Mouse (Mus musculus) hindbrain, embryonic 10.5 days (tissue): ENCODE measurements at regions not wholly inside any gene's neighbourhood (a gene's known extent, or its start where the extent isn't known, plus 50 kb on each side); places are given as distances from the start of the nearest gene placed in this dataset.
A peak's percentile ranks its signal among the peaks of the same experiment; 100 is the strongest.

ENCODE experiments used
- DNase-seq: peaks from one replicate; pipeline ENCODE4 v3.0.0-alpha.2; 2017; ENCODE audit warnings: low spot score
- H3K27ac ChIP-seq: fragments of 300-500 bp; sonication (generic); 2 replicates; pipeline ENCODE4 v1.5.1; 2016; ENCODE audit warnings: mild to moderate bottlenecking, moderate library complexity
- H3K27me3 ChIP-seq: fragments of 300-500 bp; sonication (generic); 2 replicates; pipeline ENCODE4 v1.6.1; 2016; ENCODE audit warnings: mild to moderate bottlenecking; ENCODE audit not compliant: poor library complexity, insufficient read depth, severe bottlenecking
- H3K36me3 ChIP-seq: fragments of 300-500 bp; sonication (generic); 2 replicates; pipeline ENCODE4 v1.6.1; 2016; ENCODE audit warnings: mild to moderate bottlenecking, moderate library complexity
- H3K4me1 ChIP-seq: fragments of 300-500 bp; sonication (generic); replicated peaks from 2 replicates; pipeline ENCODE4 v1.6.1; 2016; ENCODE audit warnings: mild to moderate bottlenecking
- H3K4me3 ChIP-seq: fragments of 300-500 bp; sonication (generic); 2 replicates; pipeline ENCODE4 v1.5.1; 2016; ENCODE audit warnings: mild to moderate bottlenecking, moderate library complexity
- H3K9me3 ChIP-seq: fragments of 300-500 bp; sonication (generic); 2 replicates; pipeline ENCODE4 v1.6.1; 2016; ENCODE audit warnings: mild to moderate bottlenecking, moderate library complexity
- WGBS: fragments of 180-500 bp; shearing (Covaris S2); methylation state at CpG from one replicate; pipeline ENCODE4 v1.1.7; 2016; 5-methylcytosine and 5-hydroxymethylcytosine counted together

DNA sequence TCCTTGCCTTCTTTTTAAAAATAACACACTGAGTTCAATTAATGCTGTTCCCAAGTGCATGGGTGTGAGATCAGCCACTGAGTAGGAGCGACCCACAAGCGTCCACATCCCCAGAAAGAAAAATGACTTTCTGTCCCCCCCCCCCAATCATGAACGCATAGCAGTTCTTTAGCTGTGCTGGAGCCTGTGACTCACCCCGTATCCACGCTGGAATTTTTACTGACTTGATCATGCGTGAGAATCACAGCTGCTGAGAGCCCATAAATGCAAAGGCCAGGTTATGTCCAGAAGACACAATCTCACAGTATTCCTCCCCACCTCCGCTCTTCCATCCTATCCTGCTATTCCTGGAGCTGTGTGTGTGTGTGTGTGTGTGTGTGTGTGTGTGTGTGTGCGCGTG lies 53.3 kb downstream of the Fos start:
- peaks cover 34% of the 10 kb centered on the region for H3K4me1 ChIP-seq
- no peaks in the 10 kb centered on the region; the same call in 1 of the 2 replicates for H3K27me3 ChIP-seq
- H3K27ac ChIP-seq = no peak overlapping the region
- 91% methylated on average over 9 of the region's 9 CpGs for WGBS
- H3K36me3 ChIP-seq = no peaks in the 10 kb centered on the region
- H3K4me3 ChIP-seq = no peak overlapping the region
- H3K9me3 ChIP-seq = no peaks in the 10 kb centered on the region
- no peak for DNase-seq

DNA sequence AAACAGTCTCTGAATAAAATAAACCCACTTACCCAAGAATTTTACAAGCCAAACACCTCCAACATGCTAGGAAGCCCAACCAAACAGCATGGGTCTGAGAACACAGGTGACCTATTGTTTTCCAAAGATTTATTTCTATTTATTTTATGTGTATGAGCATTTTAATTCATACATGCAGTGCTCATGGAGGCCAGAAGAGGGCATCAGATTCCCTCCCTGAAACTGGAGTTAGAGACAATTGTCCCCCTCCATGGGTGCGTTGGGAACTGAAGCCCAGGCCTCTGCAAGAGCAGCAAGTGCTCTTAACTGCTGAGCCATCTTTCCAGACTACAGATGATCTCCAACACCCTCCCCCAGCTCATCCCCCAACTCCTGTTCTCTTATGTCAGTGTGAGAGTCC lies 57.9 kb downstream of the Fos start:
- Histone ChIP-seq H3K36me3 (no peaks in the 10 kb centered on the region), H3K4me3 (no peak overlapping the region), H3K27me3 (no peaks in the 10 kb centered on the region), H3K9me3 (no peaks in the 10 kb centered on the region), H3K4me1 (no peaks in the 10 kb centered on the region), H3K27ac (no peak overlapping the region)
- WGBS = 79% methylated on average over 1 of the region's 1 CpGs
- no peak for DNase-seq

DNA sequence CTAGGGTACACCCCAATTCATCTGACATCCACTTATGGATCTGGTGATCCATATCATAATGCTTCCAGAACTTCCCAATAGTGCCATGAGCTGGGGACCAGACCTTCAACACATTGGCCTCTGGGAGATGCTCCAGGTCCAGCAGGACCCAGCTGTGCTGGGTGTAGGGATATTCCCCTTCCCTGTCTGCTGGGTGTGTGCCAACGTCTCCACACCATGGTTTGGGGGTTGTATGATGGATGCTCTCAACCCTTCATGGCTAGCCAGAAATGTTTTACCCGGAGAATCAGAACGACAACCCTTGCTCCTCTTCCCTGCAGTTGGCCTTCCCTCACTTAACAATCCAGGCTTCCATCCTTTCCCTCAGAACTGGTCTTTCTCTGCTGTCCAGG lies 58.5 kb downstream of the Fos start:
- DNase-seq = no peak
- H3K4me1 ChIP-seq = no peaks in the 10 kb centered on the region
- H3K27me3 ChIP-seq = no peaks in the 10 kb centered on the region
- H3K27ac ChIP-seq = no peak overlapping the region
- 93% methylated on average over 3 of the region's 3 CpGs for WGBS
- H3K4me3 ChIP-seq = no peak overlapping the region
- H3K36me3 ChIP-seq = no peaks in the 10 kb centered on the region
- H3K9me3 ChIP-seq = no peaks in the 10 kb centered on the region

DNA sequence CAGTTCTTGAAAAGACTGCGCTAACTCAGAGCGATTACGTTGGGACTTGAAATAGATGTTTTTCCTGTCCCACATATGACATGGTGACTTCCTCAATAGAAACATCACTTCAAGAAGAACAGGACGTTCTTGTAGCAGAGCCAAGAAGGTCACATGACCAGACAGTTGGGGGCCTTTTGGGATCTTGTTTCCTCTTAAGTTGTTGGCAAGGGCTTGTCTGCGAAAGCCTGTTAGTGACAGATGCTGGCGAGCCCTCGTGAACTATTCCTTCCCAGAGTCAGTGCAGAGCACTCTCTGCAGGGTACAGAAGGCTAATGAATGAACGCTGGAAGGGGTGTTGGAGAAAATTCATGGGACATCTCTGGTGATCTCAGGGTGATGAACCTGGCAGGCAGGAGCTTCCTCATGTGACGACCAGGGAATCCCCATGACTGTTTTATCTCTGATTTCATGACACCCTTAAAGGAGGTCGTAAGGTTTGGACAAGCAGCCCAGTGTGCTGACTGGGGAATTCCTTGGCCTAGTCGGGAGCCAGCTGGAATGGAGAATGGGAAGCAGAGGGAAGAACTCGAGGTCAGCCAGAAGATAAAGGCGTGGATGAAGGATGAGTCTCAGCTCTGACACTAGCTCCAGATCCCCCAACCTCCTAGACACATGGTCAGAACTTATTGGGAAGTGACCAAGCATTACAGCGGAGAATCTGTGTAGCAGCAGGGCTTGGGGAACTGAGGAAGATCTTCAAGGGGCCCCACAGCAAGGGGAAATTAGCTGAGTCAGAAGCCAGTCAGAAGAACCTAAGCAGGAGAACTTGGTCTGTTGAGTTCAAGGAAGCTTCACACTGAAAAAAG lies 59.1 kb downstream of the Fos start:
- 77% methylated on average over 14 of the region's 14 CpGs for WGBS
- no peaks in the 10 kb centered on the region for H3K9me3 ChIP-seq

DNA sequence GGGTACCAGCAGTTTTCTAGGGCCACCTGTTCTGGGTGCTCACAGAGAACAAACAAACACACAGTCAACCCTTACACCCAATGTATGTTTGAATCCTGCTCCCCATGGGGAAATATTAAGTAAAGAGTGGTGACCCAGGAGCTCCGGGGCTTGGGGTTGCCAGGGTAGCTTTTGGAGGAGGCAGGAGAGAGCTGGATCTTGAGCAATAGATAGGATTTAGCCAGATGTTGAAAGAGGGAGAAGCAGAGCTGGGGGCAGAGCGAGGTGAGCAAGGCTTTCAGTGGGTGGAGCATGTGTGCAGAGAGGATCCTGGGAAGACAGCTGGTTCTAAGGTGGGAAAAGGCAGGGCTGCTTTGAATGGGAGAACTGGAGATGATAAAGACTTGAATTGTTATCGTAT lies 59.9 kb downstream of the Fos start:
- WGBS = 88% methylated on average over 3 of the region's 3 CpGs
- Histone ChIP-seq H3K4me3 (no peak overlapping the region), H3K36me3 (no peaks in the 10 kb centered on the region), H3K9me3 (no peaks in the 10 kb centered on the region), H3K4me1 (no peaks in the 10 kb centered on the region), H3K27ac (no peak overlapping the region), H3K27me3 (no peaks in the 10 kb centered on the region)
- no peak for DNase-seq

More for the DNA sequence above, 59.1 kb downstream of the Fos start:
- no peaks in the 10 kb centered on the region for H3K36me3 ChIP-seq
- no peaks in the 10 kb centered on the region for H3K27me3 ChIP-seq
- H3K27ac ChIP-seq = no peak overlapping the region
- H3K4me3 ChIP-seq = no peak overlapping the region
- DNase-seq = no peak
- H3K4me1 ChIP-seq = no peaks in the 10 kb centered on the region

DNA sequence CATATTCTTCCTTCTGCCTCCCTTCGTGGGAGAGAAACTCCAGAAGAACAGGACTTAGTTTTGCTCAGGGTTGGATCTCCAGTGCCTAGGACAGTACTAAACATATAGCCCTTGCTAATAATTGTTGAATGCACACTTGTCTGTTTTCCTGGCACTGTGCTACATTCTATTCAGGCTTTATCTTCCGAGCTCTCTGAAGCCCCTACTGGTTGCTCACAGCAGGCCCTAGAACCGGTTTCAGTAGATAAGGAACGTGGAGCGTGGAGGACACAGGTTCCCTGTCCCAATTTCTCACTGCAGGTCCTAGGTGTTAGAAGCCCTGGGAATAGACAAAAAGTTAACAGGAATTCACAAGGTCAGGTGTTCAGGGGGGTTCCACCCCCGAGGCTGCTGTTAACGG lies 59.4 kb upstream of the Jdp2 start:
- Histone ChIP-seq H3K4me1 (peaks cover 5% of the 10 kb centered on the region; the same call in 1 of the 2 replicates), H3K27ac (no peak overlapping the region), H3K9me3 (no peaks in the 10 kb centered on the region), H3K36me3 (no peaks in the 10 kb centered on the region), H3K27me3 (no peaks in the 10 kb centered on the region), H3K4me3 (no peak overlapping the region)
- 56% methylated on average over 7 of the region's 7 CpGs for WGBS
- no peak for DNase-seq

DNA sequence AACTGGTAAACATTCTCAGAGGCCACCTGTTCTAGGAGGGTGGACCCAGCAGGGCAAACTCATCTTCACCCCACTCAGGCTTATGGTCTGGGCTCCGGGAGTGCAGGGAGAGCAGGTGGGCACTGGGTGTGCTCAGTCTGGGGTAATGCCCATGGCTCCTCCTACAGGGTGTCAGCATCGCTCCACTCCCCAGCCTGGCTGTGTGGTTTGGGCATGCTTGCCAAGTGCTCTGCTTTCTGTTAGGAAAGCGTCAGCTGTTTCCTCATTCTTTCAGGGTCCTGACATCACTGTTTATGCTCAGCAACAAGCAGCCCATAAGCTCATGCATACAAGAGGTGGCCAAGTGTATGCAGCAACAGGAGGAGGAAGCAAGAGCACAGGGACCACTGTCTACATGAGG lies 57.7 kb upstream of the Jdp2 start:
- no peak overlapping the region for H3K4me3 ChIP-seq
- no peaks in the 10 kb centered on the region for H3K9me3 ChIP-seq
- H3K4me1 ChIP-seq = peaks cover 10% of the 10 kb centered on the region; the same call in 1 of the 2 replicates
- no peaks in the 10 kb centered on the region for H3K27me3 ChIP-seq
- no peak for DNase-seq
- no peaks in the 10 kb centered on the region for H3K36me3 ChIP-seq
- WGBS = 85% methylated on average over 3 of the region's 3 CpGs
- no peak overlapping the region; the same call in 1 of the 2 replicates for H3K27ac ChIP-seq

DNA sequence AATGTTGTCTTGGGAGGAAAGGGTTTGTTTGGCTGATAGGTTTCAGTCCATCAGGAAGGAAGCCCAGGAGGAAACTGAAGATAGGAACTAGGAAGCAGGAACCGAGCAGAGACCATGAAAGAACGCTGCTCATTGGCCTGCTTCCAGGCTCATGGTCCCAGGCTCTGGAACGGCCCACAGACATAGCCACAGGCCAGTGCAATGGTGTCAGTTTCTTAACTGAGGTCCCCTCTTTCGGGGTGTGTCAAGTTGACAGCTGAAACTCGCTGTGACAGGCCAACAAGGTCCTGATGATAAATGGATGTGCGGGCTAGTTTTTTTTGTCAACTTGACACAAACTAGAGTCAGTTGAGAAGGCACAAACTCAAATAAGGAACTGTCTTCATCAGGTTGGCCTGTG lies 55.9 kb upstream of the Jdp2 start:
- DNase-seq = no peak
- H3K4me3 ChIP-seq = no peak overlapping the region
- no peaks in the 10 kb centered on the region for H3K36me3 ChIP-seq
- H3K27ac ChIP-seq = no peak overlapping the region
- 82% methylated on average over 6 of the region's 6 CpGs for WGBS
- H3K27me3 ChIP-seq = no peaks in the 10 kb centered on the region
- H3K9me3 ChIP-seq = no peaks in the 10 kb centered on the region
- peaks cover 10% of the 10 kb centered on the region; the same call in 1 of the 2 replicates for H3K4me1 ChIP-seq

DNA sequence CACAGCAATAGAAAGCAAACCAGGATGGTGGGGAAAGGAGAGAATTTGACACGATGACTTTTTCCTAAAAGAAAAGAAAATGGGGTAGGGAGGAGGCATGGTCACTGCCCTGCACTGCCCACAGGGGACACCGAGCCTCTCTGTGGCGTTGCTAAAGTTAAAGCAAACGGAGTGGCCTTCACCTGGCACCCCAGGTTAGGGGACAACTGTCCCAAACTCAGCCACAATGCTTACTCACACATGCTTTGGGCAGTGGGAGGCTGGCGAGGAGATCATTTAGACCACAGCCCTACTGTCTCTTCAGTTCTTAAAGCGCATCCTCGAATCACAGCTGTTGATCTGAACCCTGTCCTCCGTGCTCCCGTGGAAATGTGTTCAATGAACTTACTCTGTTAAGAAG lies 55.3 kb upstream of the Jdp2 start:
- Histone ChIP-seq H3K4me1 (peaks cover 17% of the 10 kb centered on the region), H3K9me3 (no peaks in the 10 kb centered on the region), H3K36me3 (no peaks in the 10 kb centered on the region), H3K4me3 (no peak overlapping the region), H3K27me3 (no peaks in the 10 kb centered on the region), H3K27ac (no peak overlapping the region)
- no peak for DNase-seq
- WGBS = 89% methylated on average over 9 of the region's 9 CpGs

DNA sequence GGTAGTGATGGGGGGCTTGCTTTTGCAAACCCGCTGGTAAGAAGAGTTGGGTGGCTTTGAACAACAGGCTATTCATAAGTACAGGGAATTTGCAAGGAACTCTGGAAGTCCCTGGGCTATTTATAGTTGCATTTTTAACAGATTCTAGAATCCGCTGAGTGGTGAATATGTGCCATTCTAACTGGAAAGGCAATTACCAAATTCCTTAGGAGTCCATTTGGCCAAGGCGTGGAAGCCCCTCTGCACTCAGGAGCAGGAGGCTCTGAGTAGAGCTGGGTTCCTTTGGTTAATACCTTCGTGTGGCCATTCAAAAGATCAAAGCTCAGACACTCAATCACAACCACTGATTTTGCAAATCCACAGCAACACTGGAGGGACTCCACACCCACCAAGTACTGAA lies 54.0 kb upstream of the Jdp2 start:
- Histone ChIP-seq H3K36me3 (no peaks in the 10 kb centered on the region), H3K4me1 (peaks cover 21% of the 10 kb centered on the region), H3K27ac (no peak overlapping the region), H3K9me3 (no peaks in the 10 kb centered on the region), H3K27me3 (no peaks in the 10 kb centered on the region), H3K4me3 (no peak overlapping the region)
- WGBS = 60% methylated on average over 4 of the region's 4 CpGs
- DNase-seq = no peak

DNA sequence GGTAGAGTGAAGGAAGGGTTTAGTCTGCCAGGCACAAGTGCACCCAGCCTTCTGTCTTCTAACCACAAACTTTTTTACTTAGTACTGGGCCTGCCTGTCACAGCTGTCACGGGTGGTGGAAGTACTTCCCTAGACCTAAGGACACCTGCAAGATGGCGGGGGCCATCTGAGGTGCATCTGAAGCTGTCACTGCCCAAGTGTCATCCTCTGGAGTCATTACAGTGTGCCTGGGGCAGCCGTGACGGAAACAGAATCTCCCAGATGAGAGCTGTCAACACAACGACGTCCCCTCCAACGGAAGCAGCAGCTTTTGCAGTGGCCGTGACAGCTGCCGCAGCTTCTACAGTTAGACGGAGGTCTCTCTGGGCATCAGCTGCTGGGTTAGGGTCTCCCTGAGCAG lies 53.1 kb upstream of the Jdp2 start:
- H3K27me3 ChIP-seq = no peaks in the 10 kb centered on the region
- no peak overlapping the region for H3K4me3 ChIP-seq
- DNase-seq = no peak
- H3K9me3 ChIP-seq = no peaks in the 10 kb centered on the region
- H3K36me3 ChIP-seq = no peaks in the 10 kb centered on the region
- WGBS = 69% methylated on average over 10 of the region's 10 CpGs
- peaks cover 21% of the 10 kb centered on the region for H3K4me1 ChIP-seq
- no peak overlapping the region; the same call in 1 of the 2 replicates for H3K27ac ChIP-seq

DNA sequence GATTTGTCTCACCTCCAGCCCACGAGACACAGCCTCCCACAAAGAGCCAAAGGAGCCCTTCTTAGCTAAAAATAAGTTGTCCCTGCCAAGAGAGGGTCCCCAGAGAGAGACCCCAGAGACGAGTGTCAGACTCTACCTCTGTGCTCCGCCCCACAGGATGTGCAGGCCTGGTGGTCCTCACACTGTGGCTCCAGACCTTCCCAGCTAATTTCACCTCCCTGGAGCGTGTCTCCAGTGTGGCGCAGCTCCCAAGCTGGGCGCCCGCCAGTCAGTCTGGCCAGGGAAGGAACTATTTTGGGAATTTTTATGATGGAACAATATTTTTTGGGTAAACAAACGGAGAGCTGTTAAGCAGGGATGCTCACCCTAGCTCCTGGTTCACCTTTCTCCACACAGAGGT lies 50.8 kb upstream of the Jdp2 start:
- Histone ChIP-seq H3K27me3 (no peaks in the 10 kb centered on the region), H3K4me1 (peaks cover 16% of the 10 kb centered on the region), H3K27ac (peak overlapping the region; percentile 56; the same call in 1 of the 2 replicates), H3K36me3 (no peaks in the 10 kb centered on the region), H3K4me3 (no peak overlapping the region), H3K9me3 (no peaks in the 10 kb centered on the region)
- 80% methylated on average over 8 of the region's 8 CpGs for WGBS
- DNase-seq = no peak
